Mouse (Mus musculus) CH12.LX (cell line): Measurements from ENCODE around the gene Galnt18. TPM values are rescaled to one million over a fixed set of nuclear protein-coding genes. Genes with fewer than 3 reads are reported as not detected.

Experiments used
- DNase-seq: peaks from one replicate; pipeline ENCODE4 v3.0.0-alpha.2; 2013; ENCODE audit errors: extremely low read depth
- H3K27ac ChIP-seq: 2 replicates; pipeline ENCODE4 v1.5.1; 2012; ENCODE audit warnings: low read depth, mild to moderate bottlenecking, control low read depth, moderate library complexity; ENCODE audit not compliant: insufficient read depth
- H3K27me3 ChIP-seq: replicated peaks from 2 replicates; pipeline ENCODE3; 2012; ENCODE audit warnings: inconsistent platforms
- H3K36me3 ChIP-seq, 2 experiments: replicated peaks in 1 of 2; 2 replicates each; pipeline versions ENCODE3 to v1.6.1; 2012; ENCODE audit warnings: inconsistent platforms in 1 of 2, low read length in 1 of 2, mild to moderate bottlenecking in 1 of 2, mixed read lengths in 1 of 2, moderate library complexity in 1 of 2; ENCODE audit not compliant: control insufficient read depth in 1 of 2, insufficient read depth in 1 of 2
- H3K4me1 ChIP-seq, 2 experiments: 2 replicates each; pipeline ENCODE4 v1.6.1; 2012; ENCODE audit warnings: inconsistent platforms in 1 of 2, moderate library complexity in 1 of 2; ENCODE audit not compliant: insufficient read depth in 2 of 2, control insufficient read depth in 1 of 2
- H3K4me2 ChIP-seq: 2 replicates; pipeline ENCODE4 v1.6.1; 2012; ENCODE audit warnings: low read depth, mild to moderate bottlenecking, control low read depth; ENCODE audit not compliant: poor library complexity, insufficient read depth, severe bottlenecking
- H3K4me3 ChIP-seq, 3 experiments: fragments of 150-350 bp in 1 of 3; sonication (generic) in 1 of 3; replicated peaks in 1 of 3; 2 replicates each; pipeline versions ENCODE3 to v1.5.1; 2011 to 2012; ENCODE audit warnings: low read depth in 2 of 3, low read length in 2 of 3, mild to moderate bottlenecking in 2 of 3, moderate library complexity in 2 of 3, control low read depth in 1 of 3, improper control_type of control experiment in 1 of 3, inconsistent platforms in 1 of 3, mixed read lengths in 1 of 3; ENCODE audit not compliant: poor library complexity in 1 of 3
- H3K79me2 ChIP-seq: replicated peaks from 2 replicates; pipeline ENCODE4 v1.6.1; 2012; ENCODE audit warnings: mild to moderate bottlenecking, moderate library complexity; ENCODE audit not compliant: control insufficient read depth, poor library complexity, insufficient read depth, severe bottlenecking; ENCODE audit errors: extremely low read depth
- H3K9ac ChIP-seq: 2 replicates; pipeline ENCODE4 v1.6.1; 2012; ENCODE audit warnings: low read depth, mild to moderate bottlenecking, control low read depth, moderate library complexity; ENCODE audit not compliant: insufficient read depth
- H3K9me3 ChIP-seq: replicated peaks from 2 replicates; pipeline ENCODE3; 2012; ENCODE audit warnings: low read length, inconsistent platforms, mixed read lengths
- BHLHE40 ChIP-seq: IDR thresholded peaks from 2 replicates; pipeline ENCODE4 v1.6.1; 2011; ENCODE audit warnings: mild to moderate bottlenecking, low read depth, low read length, improper control_type of control experiment
- CHD1 ChIP-seq: IDR thresholded peaks from 2 replicates; pipeline ENCODE4 v1.6.1; 2012; ENCODE audit warnings: low read depth, low read length, improper control_type of control experiment, inconsistent platforms
- CHD2 ChIP-seq: IDR thresholded peaks from 2 replicates; pipeline ENCODE4 v1.6.1; 2011; ENCODE audit warnings: low read length, improper control_type of control experiment
- CTCF ChIP-seq, 2 experiments: IDR thresholded peaks in 1 of 2; conservative IDR thresholded peaks in 1 of 2; 2 replicates each; pipeline ENCODE4 v1.5.1; 2011 to 2012; ENCODE audit warnings: low read depth in 2 of 2, low read length in 2 of 2, improper control_type of control experiment in 1 of 2, inconsistent platforms in 1 of 2, mild to moderate bottlenecking in 1 of 2, moderate library complexity in 1 of 2
- EP300 ChIP-seq: IDR thresholded peaks from 2 replicates; pipeline ENCODE4 v1.6.1; 2011; ENCODE audit warnings: low read length, improper control_type of control experiment
- ETS1 ChIP-seq: conservative IDR thresholded peaks from 2 replicates; pipeline ENCODE4 v1.6.1; 2012; ENCODE audit warnings: low read depth, mild to moderate bottlenecking, inconsistent platforms, low read length, improper control_type of control experiment, moderate library complexity
- GABPA ChIP-seq: IDR thresholded peaks from 2 replicates; pipeline ENCODE4 v1.6.1; 2012; ENCODE audit warnings: low read depth, low read length, improper control_type of control experiment, inconsistent platforms; ENCODE audit not compliant: insufficient replicate concordance
- HCFC1 ChIP-seq: IDR thresholded peaks from 2 replicates; pipeline ENCODE4 v1.6.1; 2012; ENCODE audit warnings: low read depth, mild to moderate bottlenecking, inconsistent platforms, low read length, improper control_type of control experiment
- JUN ChIP-seq: IDR thresholded peaks from 2 replicates; pipeline ENCODE4 v1.6.1; 2011; ENCODE audit warnings: low read depth, mild to moderate bottlenecking, low read length, improper control_type of control experiment, moderate library complexity; ENCODE audit not compliant: insufficient read depth
- JUND ChIP-seq: conservative IDR thresholded peaks from 2 replicates; pipeline ENCODE4 v1.6.1; 2011; ENCODE audit warnings: low read depth, low read length, improper control_type of control experiment
- KAT2A ChIP-seq: IDR thresholded peaks from 2 replicates; pipeline ENCODE4 v1.6.1; 2012; ENCODE audit warnings: low read length, improper control_type of control experiment, inconsistent platforms; ENCODE audit not compliant: insufficient replicate concordance
- MAFK ChIP-seq: IDR thresholded peaks from 2 replicates; pipeline ENCODE4 v1.6.1; 2011; ENCODE audit warnings: low read length, improper control_type of control experiment; ENCODE audit not compliant: insufficient replicate concordance
- MEF2A ChIP-seq: IDR thresholded peaks from 2 replicates; pipeline ENCODE4 v1.6.1; 2014; ENCODE audit warnings: low read depth, mild to moderate bottlenecking, inconsistent platforms, low read length, improper control_type of control experiment, borderline replicate concordance
- MXI1 ChIP-seq: IDR thresholded peaks from 2 replicates; pipeline ENCODE4 v1.6.1; 2011; ENCODE audit warnings: mild to moderate bottlenecking, low read depth, low read length, improper control_type of control experiment
- NELFE ChIP-seq: IDR thresholded peaks from 2 replicates; pipeline ENCODE4 v1.6.1; 2011; ENCODE audit warnings: low read depth, low read length, improper control_type of control experiment
- NRF1 ChIP-seq: IDR thresholded peaks from 2 replicates; pipeline ENCODE4 v1.6.1; 2014; ENCODE audit warnings: low read depth, mild to moderate bottlenecking, inconsistent platforms, low read length, improper control_type of control experiment, moderate library complexity
- RAD21 ChIP-seq: IDR thresholded peaks from 2 replicates; pipeline ENCODE4 v1.6.1; 2011; ENCODE audit warnings: low read depth, mild to moderate bottlenecking, low read length, improper control_type of control experiment, moderate library complexity
- SIN3A ChIP-seq: IDR thresholded peaks from 2 replicates; pipeline ENCODE4 v1.6.1; 2012; ENCODE audit warnings: low read length, improper control_type of control experiment, inconsistent platforms
- SMC3 ChIP-seq: IDR thresholded peaks from 2 replicates; pipeline ENCODE4 v1.6.1; 2011; ENCODE audit warnings: low read depth, low read length, improper control_type of control experiment
- UBTF ChIP-seq: IDR thresholded peaks from 2 replicates; pipeline ENCODE4 v1.6.1; 2012; ENCODE audit warnings: low read depth, mild to moderate bottlenecking, inconsistent platforms, low read length, improper control_type of control experiment, moderate library complexity
- USF1 ChIP-seq: IDR thresholded peaks from 2 replicates; pipeline ENCODE4 v1.6.1; 2014; ENCODE audit warnings: low read depth, mild to moderate bottlenecking, inconsistent platforms, low read length, improper control_type of control experiment
- USF2 ChIP-seq: conservative IDR thresholded peaks from 2 replicates; pipeline ENCODE4 v1.6.1; 2011; ENCODE audit warnings: low read depth, low read length, improper control_type of control experiment
- ZC3H11A ChIP-seq: IDR thresholded peaks from 2 replicates; pipeline ENCODE4 v1.6.1; 2012; ENCODE audit warnings: low read depth, mild to moderate bottlenecking, inconsistent platforms, low read length, improper control_type of control experiment
- dilution Hi-C: fragments of 300-500 bp; cut with MboI; formaldehyde crosslinking; loops from 2 replicates; pipeline ENCODE4 v1.14.3; 2020; ENCODE audit warnings: low sequenced_read_pairs; ENCODE audit not compliant: extremely low pct_unique_long_range_greater_than_20kb, extremely low pct_ligation_motif_present
- in situ Hi-C: fragments of 300-500 bp; cut with MboI; formaldehyde crosslinking; loops from 3 replicates; pipeline ENCODE4 v1.14.3; 2019; ENCODE audit warnings: low sequenced_read_pairs, low pct_ligation_motif_present, low pct_unique_long_range_greater_than_20kb, mixed read lengths
- polyA plus RNA-seq: library from polyadenylated mRNA; unstranded; fragments of >175 nt; gene quantifications from 2 replicates; pipeline ENCODE4 v1.2.1, GENCODE M21; 2012; ENCODE audit warnings: low read depth; ENCODE audit not compliant: insufficient read length
- total RNA-seq, 2 experiments: library from RNA; depleted of rRNA; stranded (reverse); fragments of 300-350 nt in 1 of 2; fragments of >200 nt in 1 of 2; gene quantifications; 2 replicates each; pipeline ENCODE4 v1.2.3; 2012 to 2014

The Galnt18 gene
- total and polyA plus RNA-seq, 3 experiments: 0.04 TPM; not detected in 2

DNA sequence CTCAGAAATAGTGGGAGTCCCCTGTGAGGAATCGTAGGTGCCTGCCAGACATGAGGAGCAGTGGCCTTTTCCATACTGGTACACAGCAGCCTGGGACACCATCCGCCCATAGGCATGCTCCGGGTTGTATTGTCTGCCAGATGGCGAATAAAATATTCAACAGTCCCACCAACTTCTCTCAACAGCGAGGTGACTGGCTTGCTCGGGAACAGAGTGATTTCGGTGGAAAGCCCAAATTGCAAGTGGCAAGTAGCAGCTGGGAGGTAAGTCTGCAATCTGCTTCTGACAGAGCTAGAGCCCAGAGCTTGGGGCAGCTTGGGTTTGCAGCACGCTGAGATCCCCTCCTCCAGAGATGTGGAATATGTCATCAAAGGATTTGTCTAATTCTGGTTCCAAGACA is 5.7 kb upstream of the Galnt18 start:
- H3K4me1 ChIP-seq: no peaks in the 10 kb centered on the region
- H3K27ac ChIP-seq: no peak overlapping the region
- H3K4me2 ChIP-seq: no peak overlapping the region
- H3K9ac ChIP-seq: no peak overlapping the region
- H3K79me2 ChIP-seq: no peaks in the 10 kb centered on the region
- in situ Hi-C loops (loop anchor here (25.0 kb wide), 1 partner anchor 177 kb away; no protein-coding TSS in a partner anchor), dilution Hi-C loops (no loop called here)
- no peaks in the 10 kb centered on the region for H3K9me3 ChIP-seq
- TF ChIP-seq MXI1: no peak
- no peak for TF ChIP-seq CHD2
- no peak for TF ChIP-seq NRF1
- no peak for TF ChIP-seq MAFK
- no peak for TF ChIP-seq JUND
- DNase-seq: no peak
- no peak overlapping the region for H3K4me3 ChIP-seq
- H3K27me3 ChIP-seq: peaks cover 43% of the 10 kb centered on the region
- no peaks in the 10 kb centered on the region for H3K36me3 ChIP-seq

GRCm38 (mm10) chr7:111782126-111782525 is 2.3 kb upstream of the Galnt18 start:
- dilution Hi-C loops: no loop called here
- no peak overlapping the region for H3K27ac ChIP-seq
- no peak overlapping the region for H3K4me3 ChIP-seq
- peak; percentile 54 for DNase-seq
- H3K4me1 ChIP-seq: no peaks in the 10 kb centered on the region
- in situ Hi-C loops: loop anchor here (25.0 kb wide), 1 partner anchor 180 kb away; no protein-coding TSS in a partner anchor
- H3K36me3 ChIP-seq: no peaks in the 10 kb centered on the region
- no peak overlapping the region for H3K4me2 ChIP-seq
- H3K79me2 ChIP-seq: no peaks in the 10 kb centered on the region
- H3K9me3 ChIP-seq: no peaks in the 10 kb centered on the region
- TF ChIP-seq SMC3 (peak; percentile 85), RAD21 (peak; percentile 57), CTCF (conservative IDR thresholded peaks at IDR 0.05 in 1 of 2, IDR thresholded peaks at IDR 0.05 in 1 of 2; ENCODE audit: low read depth in 2 of 2, low read length in 2 of 2) (peak; percentile 79), USF2 (no peak)
- no peak overlapping the region for H3K9ac ChIP-seq
- peaks cover 65% of the 10 kb centered on the region for H3K27me3 ChIP-seq

- DNase-seq: no peak
- peaks cover 70% of the 10 kb centered on the region for H3K27me3 ChIP-seq
- TF ChIP-seq CHD1 (no peak), KAT2A (no peak), MEF2A (no peak), BHLHE40 (no peak), HCFC1 (no peak), RAD21 (no peak), JUN (no peak), GABPA (no peak), SIN3A (no peak), USF1 (no peak), EP300 (no peak), UBTF (no peak), SMC3 (no peak), ZC3H11A (no peak), ETS1 (no peak), NELFE (no peak), CTCF (conservative IDR thresholded peaks at IDR 0.05 in 1 of 2, IDR thresholded peaks at IDR 0.05 in 1 of 2; ENCODE audit: low read depth in 2 of 2, low read length in 2 of 2) (no peak), CHD2 (no peak)
- TF ChIP-seq, all 38 proteins: peak for 0
- Histone ChIP-seq H3K9ac (no peak overlapping the region), H3K4me2 (no peak overlapping the region), H3K4me1 (no peaks in the 10 kb centered on the region), H3K27ac (no peak overlapping the region), H3K36me3 (no peaks in the 10 kb centered on the region), H3K79me2 (no peaks in the 10 kb centered on the region), H3K4me3 (no peak overlapping the region), H3K9me3 (no peaks in the 10 kb centered on the region)
- in situ Hi-C loops: loop anchor here (25.0 kb wide), 1 partner anchor 181 kb away; no protein-coding TSS in a partner anchor
- dilution Hi-C loops: no loop called here
Measured at GRCm38 (mm10) chr7:111781316-111781715, 1.5 kb upstream of the Galnt18 start.
